Mouse (Mus musculus) right cerebral cortex, postnatal 25 days (tissue): Measurements from ENCODE around the gene Stac3.

ENCODE experiments used
- DNase-seq: peaks from one replicate; pipeline ENCODE4 v3.0.0; 2022

Gene Stac3

GRCm38 (mm10) chr10:127526048-127526447 lies 24.6 kb downstream of the Stac3 start:
- no peak for DNase-seq

DNA sequence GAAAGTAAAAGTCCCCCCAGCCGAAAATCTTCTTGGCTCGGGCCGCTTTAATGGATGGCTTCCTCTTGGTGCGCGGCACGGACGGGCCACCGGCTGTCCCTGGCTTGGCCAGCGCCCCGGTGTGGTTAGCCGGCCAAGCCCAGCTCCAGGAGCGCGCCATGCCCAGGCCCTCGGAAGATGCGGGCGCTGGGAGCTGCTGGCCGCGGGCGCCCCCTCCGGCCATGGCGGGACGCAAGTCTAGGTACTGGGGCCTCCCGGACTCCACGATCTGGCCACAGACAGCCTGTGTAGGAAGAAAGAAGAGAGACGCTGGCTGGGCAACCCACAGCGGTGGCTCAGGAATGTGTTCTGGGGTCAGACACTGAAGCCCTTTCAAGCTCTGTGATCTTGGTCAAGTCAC lies 25.2 kb downstream of the Stac3 start:
- no peak for DNase-seq

- no peak for DNase-seq
Observed at GRCm38 (mm10) chr10:127527481-127527880, 26.0 kb downstream of the Stac3 start.

- DNase-seq = no peak
Observed at GRCm38 (mm10) chr10:127530945-127531344, 29.5 kb downstream of the Stac3 start.

GRCm38 (mm10) chr10:127531548-127531947 lies 30.1 kb downstream of the Stac3 start:
- DNase-seq = no peak

DNA sequence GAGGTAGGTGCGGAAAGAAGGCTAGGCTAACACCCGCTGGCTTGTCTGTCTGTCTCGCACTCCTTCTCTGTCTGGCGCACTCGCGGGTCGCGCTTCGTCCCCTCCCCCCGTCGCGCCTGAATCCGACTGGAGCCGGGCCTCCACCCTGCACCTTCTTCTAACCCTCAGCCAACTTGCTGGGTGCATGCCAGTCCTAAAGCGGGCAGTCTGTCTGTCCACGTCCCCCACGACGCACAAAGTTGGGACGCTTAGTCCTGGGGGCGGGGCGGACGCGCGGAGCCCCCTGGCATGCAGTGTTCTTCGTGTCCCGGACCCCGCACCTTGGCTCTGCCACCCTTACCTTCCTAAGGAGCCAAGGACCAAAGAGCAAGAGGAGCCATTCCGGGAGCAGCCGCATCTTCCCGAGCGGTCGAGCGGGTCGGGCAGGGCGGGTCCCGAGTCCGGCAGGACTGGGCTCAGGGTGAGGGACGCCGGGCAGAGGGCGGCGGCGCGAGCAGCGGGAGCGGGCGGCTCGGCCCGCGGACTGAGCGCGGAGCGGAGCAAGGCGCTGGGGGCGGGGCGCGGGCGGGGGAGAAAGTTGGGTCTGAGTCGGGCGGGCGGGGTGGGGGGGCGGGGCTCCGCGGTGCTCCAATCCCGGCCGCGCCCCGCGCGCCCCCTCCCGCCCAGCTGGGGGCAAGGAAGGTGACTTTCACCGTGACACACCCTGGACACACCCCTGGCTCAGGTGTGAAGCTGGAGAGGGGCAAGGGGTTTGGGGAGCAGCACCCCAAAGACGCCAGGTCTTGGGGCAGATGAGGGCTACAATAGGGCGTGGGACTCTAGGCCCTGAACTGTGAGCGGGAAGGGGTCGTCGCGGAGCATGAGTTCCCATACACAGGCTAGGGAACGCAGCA lies 32.8 kb downstream of the Stac3 start, which contains the start of gene Nxph4:
Gene Nxph4 (minus strand): TSS at position 524 of the 893 bp plus-strand sequence.
- no peak for DNase-seq

- no peak for DNase-seq
Observed at GRCm38 (mm10) chr10:127534929-127535384, 33.5 kb downstream of the Stac3 start.

GRCm38 (mm10) chr10:127536586-127537314 lies 35.3 kb downstream of the Stac3 start:
- no peak for DNase-seq

DNA sequence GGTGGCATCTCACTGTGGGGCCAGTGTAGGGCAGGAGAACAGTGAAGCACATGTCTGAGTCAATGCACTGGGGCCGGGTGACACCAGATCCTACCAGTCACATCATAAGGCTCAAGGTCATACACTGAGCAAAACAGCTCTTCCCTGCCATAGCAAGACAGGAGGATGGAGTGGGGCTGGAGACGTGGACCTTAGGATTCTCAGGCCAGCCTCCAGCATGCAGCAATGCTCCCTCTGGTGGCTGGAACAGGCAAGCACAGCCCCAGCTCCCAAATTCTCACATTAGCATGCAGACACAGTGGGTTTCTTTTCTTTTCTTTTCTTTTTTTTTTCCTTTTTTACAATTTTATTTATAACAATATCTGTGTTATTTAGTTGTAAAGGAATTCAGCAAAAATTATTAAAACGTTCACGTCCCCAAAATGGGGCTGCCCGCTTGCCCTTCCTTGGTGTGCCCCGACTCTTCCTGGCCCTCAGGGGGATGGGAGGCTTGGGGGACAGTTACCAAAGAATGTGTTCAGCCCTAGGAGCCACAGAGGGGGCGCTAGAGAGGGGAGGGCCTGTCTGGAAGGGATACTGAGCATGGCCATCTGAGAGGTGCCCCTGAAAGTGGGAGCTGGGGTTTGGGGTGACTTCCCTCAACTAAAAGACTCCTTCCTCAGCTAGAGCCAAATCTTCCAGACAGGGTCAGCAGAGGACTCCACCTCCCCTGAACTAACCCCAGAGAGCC lies 36.5 kb downstream of the Stac3 start:
- peak; percentile 72 for DNase-seq

GRCm38 (mm10) chr10:127541510-127541909 lies 40.0 kb downstream of the Stac3 start:
- DNase-seq = no peak

DNA sequence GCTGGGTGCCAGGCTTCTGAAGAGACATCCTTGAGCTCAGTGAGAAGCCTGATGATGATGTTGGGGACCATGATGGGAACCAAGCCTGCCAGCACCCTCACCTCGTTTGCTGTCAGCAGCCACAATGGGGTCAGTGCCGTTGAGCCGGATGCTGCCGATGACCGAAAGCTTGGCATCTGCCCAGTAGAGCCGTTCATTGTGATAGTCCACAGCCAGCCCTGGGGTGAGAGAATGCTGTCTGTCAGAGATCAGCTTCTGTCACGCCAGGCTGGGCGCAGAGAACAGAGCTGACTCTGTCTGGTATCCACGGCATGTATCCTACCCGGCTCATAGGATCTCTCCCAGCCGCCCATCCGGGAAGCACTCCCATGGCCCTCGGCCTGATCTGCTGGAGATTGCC lies 40.6 kb downstream of the Stac3 start:
- DNase-seq = no peak

DNA sequence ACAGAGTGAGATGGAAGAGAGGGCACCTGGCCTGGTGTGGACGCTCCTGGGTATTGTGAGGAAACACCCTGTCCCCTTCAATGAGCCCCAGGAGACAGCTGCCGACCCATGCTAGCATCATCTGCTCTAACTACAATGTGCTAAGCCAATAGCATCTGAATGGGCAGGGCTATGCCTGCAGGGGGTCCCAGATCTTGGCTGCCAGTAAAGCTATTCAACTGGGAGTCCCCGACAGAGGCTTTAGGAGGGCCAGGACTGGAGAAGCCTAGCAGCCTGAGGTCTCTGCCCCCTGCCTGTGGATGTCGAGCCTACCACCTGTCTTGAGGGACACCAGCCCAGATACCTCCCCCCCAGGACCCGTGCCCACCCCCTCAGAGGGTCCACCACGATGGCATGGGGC lies 41.2 kb downstream of the Stac3 start:
- DNase-seq = no peak

DNA sequence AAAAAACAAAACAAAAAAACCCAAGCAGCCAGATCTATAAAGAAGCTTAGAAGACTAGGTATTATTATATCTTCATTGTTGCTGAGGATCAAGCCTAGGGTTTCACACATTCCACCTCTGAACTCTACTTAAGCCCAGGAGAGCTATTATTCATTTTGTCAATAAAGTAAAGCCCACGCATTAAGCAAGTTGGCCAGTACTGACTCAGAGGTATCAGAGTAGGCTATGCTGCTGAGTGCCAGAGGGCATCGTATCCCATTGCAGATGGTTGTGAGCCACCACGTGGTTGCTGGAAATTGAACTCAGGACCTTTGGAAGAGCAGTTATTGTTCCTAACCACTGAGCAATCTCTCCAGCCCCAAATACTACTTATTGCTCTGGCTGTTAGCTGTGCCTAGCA lies 42.4 kb downstream of the Stac3 start:
- DNase-seq = no peak

DNA sequence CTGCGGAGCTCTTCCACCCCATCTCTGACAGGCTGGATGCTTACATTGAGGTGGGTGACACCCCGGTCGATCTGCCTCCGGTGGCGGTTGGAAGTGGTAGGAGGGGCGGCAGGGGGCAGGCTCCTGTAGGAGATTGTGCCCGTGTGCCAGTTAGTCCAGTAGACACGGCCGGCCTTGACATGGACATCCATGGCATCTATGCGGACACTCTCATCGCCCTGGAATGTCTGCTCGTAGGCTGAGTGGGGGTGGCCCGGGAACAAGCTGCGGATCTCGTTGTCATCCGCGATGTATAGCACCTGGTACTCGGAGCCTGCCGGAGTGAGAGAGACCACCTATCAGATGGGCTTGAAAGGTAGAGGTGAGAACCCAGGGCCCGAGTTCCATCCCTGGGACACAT lies 42.9 kb downstream of the Stac3 start:
- DNase-seq = no peak

GRCm38 (mm10) chr10:127546505-127546904 lies 45.0 kb downstream of the Stac3 start:
- DNase-seq = no peak

GRCm38 (mm10) chr10:127548236-127548635 lies 46.8 kb downstream of the Stac3 start:
- DNase-seq = no peak

GRCm38 (mm10) chr10:127549892-127550291 lies 48.4 kb downstream of the Stac3 start:
- DNase-seq = no peak

- DNase-seq = no peak
Observed at GRCm38 (mm10) chr10:127555703-127556102, 54.2 kb downstream of the Stac3 start.

- no peak for DNase-seq
Observed at GRCm38 (mm10) chr10:127557397-127557796, 55.9 kb downstream of the Stac3 start.
